Mouse (Mus musculus) cerebellum, adult 2 months (tissue): Measurements from ENCODE around the gene G6pc3.

ENCODE experiments used
- CTCF ChIP-seq: fragments of 200-500 bp; IDR thresholded peaks from 2 replicates; pipeline ENCODE4 v1.5.1; 2011; ENCODE audit warnings: low read depth, mild to moderate bottlenecking, control low read depth, low read length, moderate library complexity, borderline replicate concordance; ENCODE audit not compliant: insufficient read depth
- POLR2A ChIP-seq: fragments of 200-500 bp; IDR thresholded peaks from 2 replicates; pipeline ENCODE4 v1.6.1; 2011; ENCODE audit warnings: low read length, control low read depth, borderline replicate concordance; ENCODE audit not compliant: insufficient read depth

DNA sequence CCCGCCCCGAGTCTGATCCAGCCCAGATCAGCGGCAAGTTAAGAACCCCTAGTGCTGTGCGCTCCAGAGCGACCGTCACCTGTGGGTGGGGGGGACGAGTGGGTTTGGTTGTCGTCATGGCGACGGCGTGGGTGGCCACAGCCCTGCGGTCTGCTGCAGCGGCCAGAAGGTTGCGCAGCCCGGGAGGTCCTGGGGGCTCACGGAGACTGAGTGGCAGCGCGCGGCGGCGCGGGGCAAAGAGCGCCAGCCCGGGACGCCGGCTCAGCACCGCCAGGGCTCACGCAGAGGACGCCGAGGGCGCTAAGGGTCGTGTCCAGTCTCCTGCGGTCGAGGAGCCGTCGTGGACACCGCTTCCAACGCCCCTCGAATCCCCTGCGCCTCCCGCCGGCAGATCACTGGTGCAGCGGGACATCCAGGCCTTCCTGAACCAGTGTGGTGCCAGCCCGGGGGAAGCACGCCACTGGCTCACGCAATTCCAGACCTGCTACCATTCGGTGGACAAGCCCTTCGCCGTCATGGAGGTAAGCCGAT, 43.9 kb upstream of the G6pc3 start, which contains the start of gene Nags:
- TF ChIP-seq CTCF, result no peak
- no peak for TF ChIP-seq POLR2A
